Mouse (Mus musculus): ENCODE results near the gene Shisa8.

The Shisa8 gene

DNA sequence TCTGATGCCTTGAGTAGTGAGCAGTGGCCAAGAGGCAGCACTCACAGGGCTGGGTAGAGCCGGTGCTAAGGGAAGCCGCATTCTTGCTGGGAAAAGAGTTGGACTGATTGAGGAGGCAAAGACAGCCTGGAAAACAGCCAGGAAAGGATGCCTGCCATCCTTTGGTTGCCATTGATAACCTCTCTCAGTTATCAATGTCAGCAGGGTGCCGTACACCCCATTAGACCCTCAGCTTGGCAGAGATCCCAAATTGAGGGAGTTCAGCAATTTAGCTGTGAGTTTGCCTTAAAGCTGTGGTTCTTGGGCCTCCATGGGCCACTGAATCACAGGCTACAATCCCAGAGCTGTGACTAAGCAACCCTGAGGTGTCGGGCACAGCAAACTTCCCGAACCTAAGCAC lies 31.5 kb downstream of the Shisa8 start:
- peak in 1 of 2 experiments; percentile 44 for DNase-seq (ENCODE audit: low spot score in 2 of 2)

DNA sequence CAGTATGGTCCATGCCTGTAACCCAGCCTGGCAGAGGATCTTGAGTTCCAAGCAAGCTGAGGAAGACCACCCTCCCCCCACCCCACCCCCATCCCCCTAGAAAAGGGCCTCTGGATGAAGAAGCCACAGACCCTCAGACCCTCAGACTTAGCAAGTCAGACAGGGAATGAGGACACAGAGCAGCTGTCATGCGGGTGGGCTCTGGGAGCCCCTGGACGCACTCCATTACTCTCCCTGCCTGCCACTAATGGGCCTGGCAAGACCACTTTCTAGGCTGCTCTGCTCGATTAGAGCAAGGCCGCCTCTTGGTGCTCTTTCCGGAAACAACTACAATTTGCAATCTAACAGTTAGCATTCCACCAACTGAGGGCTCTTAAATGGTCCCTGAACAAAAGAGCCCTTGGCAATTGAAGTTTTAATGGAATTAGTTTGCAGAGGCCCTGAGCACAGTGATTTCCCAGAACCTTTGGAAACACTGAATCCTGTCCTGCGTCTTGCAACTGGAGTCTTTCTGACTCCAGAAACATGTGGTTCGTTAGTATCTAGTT lies 34.8 kb downstream of the Shisa8 start:
- DNase-seq (ENCODE audit: low spot score in 2 of 2): no peak

DNA sequence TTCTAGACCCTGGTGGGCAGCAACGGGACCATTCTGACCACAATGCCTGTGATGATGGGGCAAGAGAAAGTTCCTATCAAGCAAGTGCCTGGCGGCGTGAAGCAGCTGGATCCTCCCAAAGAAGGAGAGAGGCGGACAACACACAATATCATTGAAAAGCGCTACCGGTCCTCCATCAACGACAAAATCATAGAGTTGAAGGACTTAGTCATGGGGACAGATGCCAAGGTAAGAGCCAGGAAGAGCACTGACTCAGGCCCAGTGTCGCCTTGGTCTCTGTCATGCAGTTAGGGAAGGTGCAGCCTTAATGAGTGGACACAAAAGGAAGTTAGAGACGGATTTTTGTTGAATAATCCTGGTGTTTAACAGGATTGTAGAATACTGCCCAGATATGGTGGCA lies 37.5 kb downstream of the Shisa8 start:
- no peak for DNase-seq (ENCODE audit: low spot score in 2 of 2)

DNA sequence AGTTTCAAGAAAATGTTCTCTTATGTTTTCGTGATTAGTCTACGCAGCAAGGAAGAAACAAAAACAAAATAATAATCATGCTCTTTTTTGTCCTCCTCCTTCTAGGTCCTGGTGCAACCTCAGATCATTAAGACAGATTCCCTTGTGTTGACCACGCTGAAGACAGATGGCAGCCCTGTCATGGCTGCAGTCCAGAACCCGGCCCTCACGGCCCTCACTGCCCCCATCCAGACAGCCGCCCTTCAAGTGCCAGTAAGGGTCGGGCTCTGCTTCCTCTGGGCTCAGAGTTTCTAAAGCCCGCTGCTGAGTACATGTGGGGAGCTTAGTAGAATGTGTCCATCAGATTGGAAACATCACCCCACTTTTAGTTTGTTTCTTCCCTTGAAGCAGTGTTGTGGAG lies 40.0 kb downstream of the Shisa8 start:
- DNase-seq (ENCODE audit: low spot score in 2 of 2): no peak

DNA sequence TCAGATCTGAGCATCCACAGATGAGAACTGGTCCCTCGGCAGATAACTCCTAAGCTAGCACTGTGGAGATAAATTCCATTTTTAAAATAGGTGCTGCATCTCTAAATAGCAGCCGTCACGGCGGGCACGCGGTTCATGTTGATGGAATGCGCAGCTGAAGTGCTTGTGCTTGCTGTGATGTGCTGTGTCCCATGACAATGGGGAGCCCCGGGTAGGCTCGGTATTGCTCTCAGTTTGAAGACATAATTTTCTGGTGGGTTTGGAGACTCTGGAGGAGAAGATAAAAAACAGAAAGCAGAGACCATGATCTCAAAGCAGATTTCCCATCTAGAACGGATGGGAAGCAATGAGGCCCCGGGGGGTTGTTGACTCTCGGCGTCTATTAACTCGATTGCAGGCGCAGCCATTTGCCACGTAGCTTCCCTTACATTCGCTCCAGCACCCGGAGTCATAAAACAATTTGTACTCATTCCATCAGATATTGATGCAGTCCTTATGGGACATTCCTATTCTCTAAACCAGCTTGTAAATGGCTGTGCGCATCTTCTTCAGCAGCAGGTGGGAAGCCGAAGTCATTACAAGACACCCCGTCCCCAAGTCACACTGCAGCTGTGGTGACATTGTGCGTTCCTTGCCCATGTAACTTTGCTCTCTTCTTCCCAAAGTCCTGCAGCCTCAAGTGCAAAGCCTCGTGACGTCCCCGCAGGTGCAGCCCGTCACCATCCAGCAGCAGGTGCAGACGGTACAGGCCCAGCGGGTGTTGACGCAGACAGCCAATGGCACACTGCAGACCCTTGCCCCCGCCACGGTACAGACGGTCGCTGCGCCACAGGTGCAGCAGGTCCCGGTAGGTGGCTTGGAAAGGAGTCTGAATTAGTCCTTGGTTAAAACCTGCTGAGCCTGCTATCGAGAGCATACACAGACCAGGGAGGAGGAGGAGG lies 41.9 kb downstream of the Shisa8 start:
- DNase-seq (ENCODE audit: low spot score in 2 of 2): no peak

DNA sequence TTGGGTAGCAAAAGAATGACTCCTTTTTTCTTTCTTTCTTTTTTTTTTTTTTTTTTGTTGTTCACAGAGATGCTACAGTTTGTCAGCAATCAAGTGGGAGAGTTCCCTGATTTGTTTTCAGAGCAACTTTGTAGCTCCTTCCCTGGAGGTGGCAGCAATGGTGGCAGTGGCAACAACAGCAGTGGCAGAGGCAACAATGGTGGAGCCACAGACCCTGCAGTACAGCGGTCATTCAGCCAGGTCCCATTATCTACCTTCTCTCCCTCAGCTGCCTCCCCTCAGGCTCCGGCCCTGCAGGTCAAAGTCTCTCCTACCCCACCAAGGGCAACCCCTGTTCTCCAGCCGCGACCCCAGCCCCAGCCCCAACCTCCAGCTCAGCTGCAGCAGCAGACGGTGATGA lies 42.9 kb downstream of the Shisa8 start:
- DNase-seq (ENCODE audit: low spot score in 2 of 2): peak in 1 of 2 experiments; percentile 60

DNA sequence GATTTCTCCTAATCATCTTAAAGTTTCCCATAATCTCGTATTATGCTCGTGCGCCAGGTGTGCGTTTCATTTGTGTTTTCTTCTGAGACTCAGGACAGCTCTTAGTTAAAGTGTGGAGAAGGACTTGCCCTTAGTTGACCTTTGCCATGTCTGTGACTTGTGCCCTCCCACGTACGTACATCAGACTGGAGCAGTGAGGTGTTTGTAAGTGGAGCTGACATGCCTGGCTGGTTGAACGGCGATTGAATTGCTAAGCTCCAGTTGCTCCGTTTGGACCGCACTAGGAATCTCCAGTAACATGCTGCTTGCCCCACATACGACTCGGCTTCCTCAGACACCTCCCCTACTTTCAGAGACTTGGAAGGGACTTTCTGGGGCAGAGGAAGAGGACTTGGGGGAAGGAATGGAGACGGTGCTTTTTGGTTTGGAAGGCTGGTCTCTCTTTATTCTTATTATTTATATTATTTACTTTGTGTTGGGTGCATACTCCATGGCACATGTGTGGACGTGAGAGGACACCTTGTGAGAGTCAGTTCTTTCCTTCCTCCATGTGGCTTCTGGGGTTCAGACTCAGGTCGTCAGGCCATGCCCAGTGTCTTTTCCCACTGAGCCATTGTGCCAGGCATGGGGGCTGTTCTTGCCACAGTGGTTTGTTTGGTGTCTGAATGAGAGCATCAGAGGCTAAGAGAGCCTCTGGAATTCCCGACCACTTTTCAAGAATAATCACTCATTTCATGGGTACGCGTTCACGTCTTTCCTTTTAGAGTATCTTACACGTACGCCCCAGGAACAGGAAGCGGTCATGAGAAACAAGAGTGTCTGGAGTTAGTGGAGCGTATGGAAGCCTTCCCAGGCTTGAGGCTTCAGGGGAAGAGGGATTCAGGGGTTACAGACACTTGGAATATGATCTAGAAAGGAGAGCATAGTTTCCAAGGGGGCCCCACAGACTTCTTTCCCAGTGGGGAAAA lies 45.1 kb downstream of the Shisa8 start:
- no peak for DNase-seq (ENCODE audit: low spot score in 2 of 2)

DNA sequence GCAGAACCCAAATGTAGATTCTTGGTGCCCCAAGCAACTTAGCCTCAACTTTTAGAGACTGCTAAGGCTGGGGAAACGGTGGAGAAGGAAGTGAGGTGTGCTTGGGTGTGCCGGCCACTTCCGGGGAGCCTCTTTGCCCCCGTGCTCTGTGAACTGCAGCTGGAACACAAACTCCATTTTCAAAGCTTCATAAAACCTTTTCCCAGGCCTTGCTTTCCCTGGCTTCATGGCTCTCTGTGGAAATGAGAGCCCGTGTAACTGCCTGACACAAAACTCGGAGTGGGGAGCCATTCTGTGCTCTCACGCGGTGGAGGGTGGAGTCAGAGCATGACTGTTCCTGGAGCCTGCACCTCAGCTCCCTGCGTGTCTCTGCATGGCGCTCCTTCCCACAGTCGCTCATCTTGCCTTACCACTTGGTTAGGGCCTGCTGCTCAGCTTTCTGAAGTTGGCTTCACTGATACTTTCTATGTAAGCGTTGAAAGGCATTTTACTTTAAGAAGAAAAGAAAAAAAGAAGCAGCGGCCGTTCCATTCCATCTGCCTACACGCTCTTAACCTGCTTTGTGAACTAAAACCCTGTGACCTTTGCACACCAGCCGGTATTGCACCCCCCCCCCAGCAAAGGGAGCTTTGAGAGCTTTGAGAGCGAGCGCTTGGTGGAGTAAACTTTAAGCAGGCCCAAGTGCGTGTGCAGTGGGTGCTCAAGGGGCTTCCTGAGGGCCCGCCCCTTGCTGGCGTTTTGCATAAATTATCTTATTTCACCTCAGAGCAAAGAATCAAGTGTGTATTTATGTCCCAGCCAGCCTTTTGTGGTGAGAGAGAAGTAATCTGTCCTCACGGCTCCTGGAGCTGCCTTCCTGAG lies 46.1 kb downstream of the Shisa8 start:
- DNase-seq (ENCODE audit: low spot score in 2 of 2): no peak

DNA sequence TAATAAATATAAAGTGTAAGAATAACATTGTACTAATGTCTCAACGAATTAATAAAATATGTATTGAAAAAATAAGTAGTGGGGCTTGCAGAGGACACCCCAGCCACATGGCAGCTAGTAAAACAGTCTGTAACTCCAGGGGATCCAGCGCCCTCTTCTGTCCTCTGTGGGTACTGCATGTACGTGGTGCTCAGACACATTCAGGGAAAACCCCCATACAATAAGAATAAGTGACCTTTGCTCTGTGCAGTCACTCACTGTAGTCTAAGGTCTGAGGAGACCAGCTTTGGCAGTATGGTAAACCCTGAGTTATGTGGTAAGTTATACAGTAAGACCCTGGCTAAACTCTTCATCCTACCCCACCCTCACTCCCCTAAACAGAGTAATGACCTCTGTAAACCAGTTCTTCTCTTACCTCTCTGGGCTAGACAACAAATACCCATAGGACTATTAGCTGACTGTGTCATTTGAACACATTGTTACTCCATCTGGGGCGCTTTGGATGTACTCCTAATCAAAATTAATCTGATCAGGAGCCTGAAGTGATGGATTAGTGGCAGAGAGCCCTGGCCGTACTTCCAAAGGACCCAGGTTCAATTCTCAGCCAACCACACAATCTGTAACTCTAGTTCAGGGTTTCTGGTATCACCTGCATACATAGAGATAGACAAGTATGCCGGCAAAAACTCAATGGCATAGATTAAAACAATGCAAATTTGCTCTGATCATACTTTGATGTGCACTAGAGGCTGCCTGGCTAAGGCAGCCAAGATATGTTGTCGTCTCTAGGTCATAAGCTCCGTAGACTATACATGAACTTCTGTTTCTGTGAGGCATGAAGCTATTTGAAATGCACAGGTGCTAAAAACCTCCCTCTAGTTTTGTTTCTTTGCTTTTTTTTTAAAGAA lies 47.0 kb downstream of the Shisa8 start:
- peak; percentile 90 to 97 for DNase-seq (ENCODE audit: low spot score in 2 of 2)

DNA sequence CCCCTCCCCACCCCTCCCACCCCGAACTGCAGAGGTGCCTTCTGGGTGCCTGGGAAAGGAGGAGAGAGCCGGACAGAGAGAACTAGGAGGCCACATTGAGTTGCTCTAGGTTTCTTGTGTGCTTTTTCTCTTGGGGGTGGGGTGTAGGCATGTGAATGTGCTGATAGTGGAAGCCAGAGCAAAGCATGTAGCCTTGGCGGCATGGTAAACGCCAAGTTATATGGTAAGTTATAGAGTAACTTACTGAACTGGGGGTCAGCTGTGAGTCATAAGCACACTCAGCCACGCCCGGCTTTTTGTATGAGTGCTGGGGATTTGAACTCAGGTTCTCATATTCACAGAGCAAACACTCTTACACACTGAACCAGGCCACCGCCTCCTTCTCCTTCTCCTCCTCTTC lies 48.1 kb downstream of the Shisa8 start:
- DNase-seq (ENCODE audit: low spot score in 2 of 2): no peak

DNA sequence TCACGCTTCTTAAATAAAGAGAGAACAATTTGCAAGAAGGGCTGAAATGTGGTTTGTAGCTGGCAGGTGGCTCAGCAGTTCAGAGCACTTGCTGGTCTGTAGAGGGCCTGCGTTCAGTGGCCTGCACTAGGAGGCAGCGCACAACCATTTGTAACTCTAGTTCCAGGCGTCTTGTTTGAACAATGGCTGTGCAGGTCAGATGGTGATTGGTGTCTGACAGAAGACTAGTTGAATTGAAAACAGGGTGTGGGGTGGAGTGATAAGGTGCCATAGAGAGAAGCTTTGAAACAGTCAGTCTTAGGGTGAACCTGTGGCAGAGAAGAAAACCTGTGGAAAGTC lies 48.6 kb downstream of the Shisa8 start:
- DNase-seq (ENCODE audit: low spot score in 2 of 2): no peak

DNA sequence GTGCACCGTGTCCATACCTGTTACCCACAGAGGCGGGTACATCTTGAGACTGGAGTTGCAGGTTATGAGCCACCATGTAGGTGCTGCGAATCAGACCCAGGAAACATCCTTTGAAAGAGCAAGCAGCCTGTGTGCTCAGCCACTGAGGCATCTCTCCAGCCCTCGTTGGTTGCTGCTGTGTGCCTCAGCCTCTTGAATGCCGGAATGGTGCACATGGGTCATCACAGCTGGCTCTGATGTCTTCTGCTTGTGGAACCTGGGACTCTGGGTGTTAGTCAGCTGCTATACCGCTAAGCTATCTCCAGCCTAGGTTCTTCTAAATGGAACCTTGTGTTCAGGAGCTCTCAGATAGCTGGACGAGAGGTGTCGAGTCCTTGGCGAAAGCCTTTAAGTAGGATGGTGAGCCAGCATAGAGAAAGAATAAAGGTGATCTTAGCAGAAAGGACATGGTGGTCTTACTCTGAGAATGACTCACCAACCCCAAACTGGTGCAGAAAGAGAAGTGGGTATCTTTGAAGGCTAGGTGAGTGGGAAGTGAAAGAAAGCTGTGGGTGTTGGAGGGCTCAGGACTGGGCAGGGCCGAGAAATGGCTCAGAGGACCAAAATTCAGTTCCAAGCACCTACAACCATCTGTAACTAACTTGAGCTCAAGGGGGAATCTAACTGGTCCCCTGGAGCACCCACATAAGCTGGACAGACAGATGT lies 49.1 kb downstream of the Shisa8 start:
- DNase-seq (ENCODE audit: low spot score in 2 of 2): no peak

DNA sequence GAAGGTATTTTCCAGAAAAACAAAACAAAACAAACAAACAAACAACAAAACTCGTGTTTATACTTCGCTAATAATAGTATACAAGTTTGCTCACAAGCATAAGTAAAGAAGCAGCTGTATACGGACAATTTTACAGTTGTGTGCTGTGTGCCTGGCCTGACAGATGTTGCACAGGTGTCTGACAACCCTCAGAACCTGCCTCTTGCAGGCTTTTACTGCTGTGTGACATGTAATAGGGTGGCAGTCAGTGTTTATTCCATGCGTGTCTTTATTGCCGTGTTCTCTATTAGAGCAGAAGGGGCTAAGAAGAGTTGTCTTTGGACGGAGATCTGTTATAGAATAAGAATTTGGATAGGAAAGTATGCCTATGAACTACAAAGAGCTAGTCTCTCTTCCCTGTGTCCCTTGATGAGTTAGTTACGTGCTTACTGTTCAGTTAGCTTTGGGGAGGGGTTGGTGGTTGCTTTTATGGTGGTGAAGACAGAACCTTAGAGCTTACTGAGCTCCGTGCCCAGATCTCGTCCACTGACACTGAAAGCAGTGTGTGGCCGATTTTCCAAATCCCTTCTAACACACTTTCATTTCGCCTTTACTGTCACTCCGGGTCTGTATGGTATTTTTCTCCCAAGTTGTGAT lies 50.5 kb downstream of the Shisa8 start:
- DNase-seq (ENCODE audit: low spot score in 2 of 2): no peak

DNA sequence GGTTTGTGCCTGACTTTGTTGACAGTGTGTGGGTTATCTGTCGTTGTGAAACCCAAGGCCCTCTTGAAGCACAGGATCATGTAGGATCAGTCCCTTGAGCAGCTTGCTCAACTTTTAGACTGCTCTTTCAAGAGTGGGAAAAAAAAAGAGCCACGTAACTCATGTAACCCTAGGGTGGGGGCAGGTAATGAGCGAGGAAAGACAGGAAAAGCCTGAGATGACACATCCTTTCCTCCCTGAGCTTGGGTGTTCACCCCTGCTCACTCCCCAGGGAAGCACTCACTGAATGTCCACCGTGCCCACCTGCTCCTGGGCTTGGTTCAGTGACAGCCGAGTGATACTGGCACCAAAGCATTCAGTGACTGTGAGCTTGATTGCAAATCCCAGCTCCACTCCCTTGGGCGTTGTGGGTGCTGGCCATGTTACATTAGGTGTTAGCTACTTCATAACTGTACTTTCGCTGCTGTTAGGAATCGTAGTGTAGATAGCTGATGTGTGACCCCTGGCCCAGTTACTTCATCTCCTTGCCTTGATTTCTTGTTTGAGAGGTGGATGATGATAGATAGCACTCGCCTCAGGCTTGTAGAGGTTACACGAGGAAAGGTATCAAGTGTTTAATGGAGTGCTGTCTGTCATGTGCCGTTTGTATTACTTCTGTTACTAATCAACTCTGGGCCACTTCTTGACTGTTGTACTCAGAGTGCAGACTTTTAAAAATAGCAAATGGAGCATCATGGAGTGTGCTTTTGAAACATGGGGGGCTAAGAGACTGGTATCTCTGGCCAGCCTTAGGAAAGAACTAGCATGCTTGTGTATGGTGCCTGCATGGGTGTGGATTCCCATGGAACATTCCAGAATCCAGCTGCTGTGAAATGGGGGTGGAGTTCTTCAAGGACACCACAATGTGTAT lies 51.6 kb downstream of the Shisa8 start:
- DNase-seq (ENCODE audit: low spot score in 2 of 2): no peak

DNA sequence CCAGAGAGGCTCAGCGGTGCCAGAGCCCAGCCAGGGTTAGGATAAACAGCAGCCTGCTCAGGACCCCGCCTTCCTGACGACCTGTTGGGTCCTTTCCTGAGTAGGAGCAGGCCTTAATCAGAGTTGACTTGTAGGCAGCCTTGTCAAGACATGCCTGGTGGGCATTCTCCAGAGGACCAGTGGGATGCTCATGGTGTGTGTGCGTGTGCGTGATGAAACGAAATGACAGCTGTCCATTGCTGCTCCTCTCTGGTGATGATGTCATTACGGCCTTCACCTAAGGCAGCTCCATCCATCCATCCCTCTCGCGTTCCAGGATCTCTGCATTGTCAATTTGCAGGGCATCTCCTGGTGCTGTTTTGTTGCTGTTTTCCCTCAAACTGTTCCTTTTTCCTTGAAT lies 53.1 kb downstream of the Shisa8 start:
- DNase-seq (ENCODE audit: low spot score in 2 of 2): no peak

DNA sequence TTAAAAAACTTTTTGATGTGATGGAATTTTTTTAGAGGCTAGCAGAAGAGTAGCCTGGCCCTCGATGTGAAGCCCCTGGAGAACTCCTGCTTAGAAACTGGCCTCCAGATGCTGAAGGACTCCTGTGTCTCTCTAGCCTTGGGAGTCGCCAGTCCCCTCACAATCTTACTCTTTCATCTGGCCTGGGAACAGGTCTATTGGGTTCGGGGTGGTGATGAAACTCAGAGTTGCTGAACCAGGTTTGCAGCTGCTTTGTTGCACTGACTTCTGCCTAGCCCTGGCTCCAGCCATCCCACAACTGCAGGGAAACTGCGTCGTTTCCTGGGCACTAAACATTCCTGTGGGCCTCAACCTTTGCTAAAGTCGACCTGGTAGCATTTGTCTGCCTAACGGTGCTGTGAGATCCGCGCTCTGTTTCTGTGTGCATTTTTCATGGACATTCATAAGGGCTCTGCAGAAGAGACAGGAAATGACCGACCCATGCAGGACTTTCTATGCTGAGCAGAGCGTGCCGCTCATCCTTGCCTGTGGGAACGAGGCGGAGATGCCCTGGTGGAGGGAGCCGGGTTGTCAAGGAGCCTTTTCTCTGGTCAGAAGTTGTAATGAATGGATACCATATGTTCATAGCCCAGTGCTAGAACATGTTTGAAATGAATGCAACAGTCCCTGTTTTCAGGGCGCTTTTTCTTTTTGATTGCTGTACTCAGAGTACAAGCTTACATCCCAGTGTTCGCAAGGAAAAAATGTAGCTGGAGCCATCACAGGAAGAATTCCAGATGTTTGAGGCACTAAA lies 54.2 kb downstream of the Shisa8 start:
- DNase-seq (ENCODE audit: low spot score in 2 of 2): no peak

DNA sequence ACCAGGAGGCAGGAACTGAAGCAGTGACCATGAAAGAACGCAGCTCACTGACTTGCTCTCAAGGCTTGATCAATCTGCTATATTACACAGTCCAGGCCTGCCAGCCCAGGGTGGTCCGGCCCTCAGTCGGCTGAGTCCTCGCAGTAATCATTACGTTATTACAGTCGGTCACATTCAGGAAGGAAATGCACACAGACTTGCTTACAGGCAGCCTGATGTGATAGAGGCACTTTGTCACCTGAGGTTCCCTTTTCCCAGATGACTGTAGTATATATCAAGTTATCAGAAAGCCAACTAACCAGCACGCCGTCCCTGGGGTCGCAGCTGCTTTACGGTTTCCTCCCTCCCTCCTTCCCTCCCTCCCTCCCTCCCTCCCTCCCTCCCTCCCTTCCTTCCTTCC lies 55.7 kb downstream of the Shisa8 start:
- no peak for DNase-seq (ENCODE audit: low spot score in 2 of 2)
